Mouse (Mus musculus) stomach, embryonic 16.5 days (tissue): Measurements from ENCODE around the gene Cep70. TPM values are rescaled to one million over a fixed set of nuclear protein-coding genes. Genes with fewer than 3 reads are reported as not detected.

Source experiments
- ATAC-seq: fragments of 200-750 bp; cut with Nextera tagmentation; 2 replicates; pipeline ENCODE4 v1.8.0; 2017; ENCODE audit warnings: moderate number of reproducible peaks, moderate TSS enrichment; ENCODE audit not compliant: insufficient read depth, low FRiP score
- H3K27ac ChIP-seq: fragments of 300-500 bp; sonication (generic); 2 replicates; pipeline ENCODE4 v1.5.1; 2014; ENCODE audit warnings: low read length
- H3K27me3 ChIP-seq: fragments of 300-500 bp; sonication (generic); 2 replicates; pipeline ENCODE4 v1.6.1; 2014; ENCODE audit warnings: low read length, control low read depth, mixed read lengths; ENCODE audit not compliant: control insufficient read depth, insufficient read depth
- H3K36me3 ChIP-seq: fragments of 300-500 bp; sonication (generic); 2 replicates; pipeline ENCODE4 v1.6.1; 2014; ENCODE audit warnings: low read length; ENCODE audit not compliant: control insufficient read depth, insufficient read depth
- H3K4me1 ChIP-seq: fragments of 300-500 bp; sonication (generic); 2 replicates; pipeline ENCODE4 v1.6.1; 2014; ENCODE audit warnings: low read length, control low read depth, mixed read lengths; ENCODE audit not compliant: control insufficient read depth, insufficient read depth
- H3K4me2 ChIP-seq: fragments of 300-500 bp; sonication (generic); 2 replicates; pipeline ENCODE4 v1.6.1; 2014; ENCODE audit warnings: low read depth, low read length, mixed read lengths
- H3K4me3 ChIP-seq: fragments of 300-500 bp; sonication (generic); replicated peaks from 2 replicates; pipeline ENCODE4 v1.5.1; 2014; ENCODE audit warnings: mild to moderate bottlenecking, low read length
- H3K9ac ChIP-seq: fragments of 300-500 bp; sonication (generic); 2 replicates; pipeline ENCODE4 v1.6.1; 2014; ENCODE audit warnings: low read length
- H3K9me3 ChIP-seq: fragments of 300-500 bp; sonication (generic); replicated peaks from 2 replicates; pipeline ENCODE4 v1.6.1; 2016; ENCODE audit warnings: low read length, control low read depth; ENCODE audit not compliant: control insufficient read depth
- WGBS: fragments of 180-500 bp; shearing (Covaris S2); extraction: QIAGEN DNeasy Blood & Tissue Kit; methylation state at CpG from one replicate; pipeline ENCODE4 v1.1.7; 2014; 5-methylcytosine and 5-hydroxymethylcytosine counted together
- polyA plus RNA-seq: library from polyadenylated mRNA; unstranded; fragments of >200 nt; fragmentation: Nextera tagmentation; extraction: Ambion mirVana; gene quantifications from 2 replicates; pipeline ENCODE4 v1.2.1, GENCODE M21; 2015

The Cep70 gene
- polyA plus RNA-seq = 23.9 and 29.3 TPM in 2 replicates

GRCm38 (mm10) chr9:99243190-99243894 lies at the start of gene Cep70:
TSS of gene Cep70 (plus strand) at chr9:99243367.
- under 1% methylated on average over 65 of the region's 66 CpGs for WGBS
- Histone ChIP-seq H3K4me3 (peak within 1 kb of the TSS; percentile 92), H3K4me2 (peak within 1 kb of the TSS; percentile 81), H3K9me3 (no peaks in the 10 kb centered on the region), H3K27me3 (no peaks in the 10 kb centered on the region), H3K4me1 (peaks cover 10% of the 10 kb centered on the region; the same call in 1 of the 2 replicates), H3K27ac (peak within 1 kb of the TSS; percentile 74), H3K9ac (peak within 1 kb of the TSS; percentile 84), H3K36me3 (0 out of 2 replicates have a peak, but pooled peaks cover 3% of the 10 kb centered on the region)
- peak; percentile 98 for ATAC-seq

- Histone ChIP-seq H3K9me3 (no peaks in the 10 kb centered on the region), H3K4me2 (no peak overlapping the region), H3K4me1 (no peaks in the 10 kb centered on the region), H3K4me3 (no peak overlapping the region), H3K36me3 (no peaks in the 10 kb centered on the region), H3K27me3 (no peaks in the 10 kb centered on the region), H3K9ac (no peak overlapping the region), H3K27ac (no peak overlapping the region)
- no peak for ATAC-seq
- 53% methylated on average over 2 of the region's 2 CpGs for whole genome bisulfite sequencing
Measured at GRCm38 (mm10) chr9:99212643-99213042, 30.5 kb upstream of the Cep70 start.

GRCm38 (mm10) chr9:99216182-99216581 lies 27.0 kb upstream of the Cep70 start:
- Histone ChIP-seq H3K9me3 (no peaks in the 10 kb centered on the region), H3K9ac (no peak overlapping the region), H3K36me3 (no peaks in the 10 kb centered on the region), H3K4me3 (no peak overlapping the region), H3K27ac (no peak overlapping the region), H3K4me1 (no peaks in the 10 kb centered on the region), H3K4me2 (no peak overlapping the region), H3K27me3 (no peaks in the 10 kb centered on the region)
- WGBS = 56% methylated on average over 2 of the region's 2 CpGs
- no peak for ATAC-seq

DNA sequence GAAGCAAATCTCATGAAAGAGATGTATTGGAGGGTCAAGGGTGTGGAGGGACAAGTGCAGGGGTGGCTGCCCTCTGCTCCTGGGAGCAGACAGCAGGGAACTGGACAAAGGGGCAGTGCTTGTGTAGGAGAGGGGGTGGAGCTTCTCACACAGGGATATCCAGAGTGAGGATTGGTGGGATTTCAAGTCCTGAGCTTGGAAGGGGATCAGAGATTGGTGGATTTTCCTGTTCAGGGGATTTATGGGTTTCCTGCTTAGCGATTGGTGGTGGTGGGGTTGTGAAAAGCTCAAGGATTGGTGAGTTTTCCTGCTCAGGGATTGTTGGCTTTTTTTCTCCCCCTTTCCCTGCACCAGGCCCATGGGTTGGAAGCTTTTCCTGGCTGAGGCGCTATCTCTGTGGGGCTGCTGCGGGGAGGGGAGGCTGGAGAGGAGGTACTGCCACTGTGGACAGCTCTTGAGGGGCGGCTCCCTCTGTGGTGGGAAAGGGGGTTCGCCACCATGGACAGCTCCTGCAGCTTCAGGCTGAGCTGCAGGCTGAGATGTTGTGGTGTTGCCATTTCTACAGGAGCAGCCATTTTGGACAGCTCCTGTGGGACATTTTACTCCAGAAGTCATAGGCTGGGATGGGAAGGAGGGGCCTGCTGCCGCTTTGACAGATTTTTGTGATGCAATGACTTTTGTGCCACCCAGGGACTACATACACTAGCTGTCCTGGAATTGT lies 25.0 kb upstream of the Cep70 start:
- ATAC-seq = 0 out of 2 replicates have a peak, but pooled peaks have one; percentile 47
- H3K36me3 ChIP-seq = no peaks in the 10 kb centered on the region
- WGBS = 14% methylated on average over 5 of the region's 6 CpGs

DNA sequence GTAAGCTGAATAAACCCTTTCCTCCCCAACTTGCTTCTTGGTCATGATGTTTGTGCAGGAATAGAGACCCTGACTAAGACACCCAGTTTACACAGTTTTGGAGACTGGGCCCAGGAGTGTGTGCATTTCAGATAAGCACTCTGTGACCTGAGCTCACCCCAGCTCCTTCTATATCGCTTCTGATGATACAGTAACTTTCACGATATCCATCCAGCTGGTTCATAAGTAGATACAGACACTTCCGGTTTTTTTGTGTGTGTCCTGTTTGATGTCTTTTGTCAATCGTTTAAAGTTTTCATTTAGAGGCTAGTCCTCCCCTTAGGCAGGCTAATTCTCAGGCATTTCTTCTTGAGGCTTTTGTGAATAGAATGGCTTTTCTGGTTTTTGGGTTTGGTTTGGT lies 21.5 kb upstream of the Cep70 start:
- Histone ChIP-seq H3K27ac (no peak overlapping the region), H3K4me1 (no peaks in the 10 kb centered on the region), H3K9me3 (no peaks in the 10 kb centered on the region), H3K9ac (no peak overlapping the region), H3K4me2 (no peak overlapping the region), H3K36me3 (no peaks in the 10 kb centered on the region), H3K27me3 (no peaks in the 10 kb centered on the region), H3K4me3 (no peak overlapping the region)
- no peak for ATAC-seq
- WGBS = 81% methylated on average over 4 of the region's 4 CpGs

More for the DNA sequence above, 25.0 kb upstream of the Cep70 start:
- no peak overlapping the region for H3K4me2 ChIP-seq
- no peaks in the 10 kb centered on the region for H3K4me1 ChIP-seq
- H3K9ac ChIP-seq = no peak overlapping the region
- H3K27ac ChIP-seq = no peak overlapping the region
- no peak overlapping the region for H3K4me3 ChIP-seq
- no peaks in the 10 kb centered on the region for H3K27me3 ChIP-seq
- no peaks in the 10 kb centered on the region for H3K9me3 ChIP-seq

- Histone ChIP-seq H3K4me2 (no peak overlapping the region), H3K36me3 (no peaks in the 10 kb centered on the region), H3K27ac (no peak overlapping the region), H3K9ac (no peak overlapping the region), H3K4me1 (no peaks in the 10 kb centered on the region), H3K4me3 (no peak overlapping the region), H3K9me3 (no peaks in the 10 kb centered on the region), H3K27me3 (no peaks in the 10 kb centered on the region)
- WGBS = 58% methylated on average over 3 of the region's 3 CpGs
- no peak for ATAC-seq
Measured at GRCm38 (mm10) chr9:99224583-99224982, 18.6 kb upstream of the Cep70 start.

DNA sequence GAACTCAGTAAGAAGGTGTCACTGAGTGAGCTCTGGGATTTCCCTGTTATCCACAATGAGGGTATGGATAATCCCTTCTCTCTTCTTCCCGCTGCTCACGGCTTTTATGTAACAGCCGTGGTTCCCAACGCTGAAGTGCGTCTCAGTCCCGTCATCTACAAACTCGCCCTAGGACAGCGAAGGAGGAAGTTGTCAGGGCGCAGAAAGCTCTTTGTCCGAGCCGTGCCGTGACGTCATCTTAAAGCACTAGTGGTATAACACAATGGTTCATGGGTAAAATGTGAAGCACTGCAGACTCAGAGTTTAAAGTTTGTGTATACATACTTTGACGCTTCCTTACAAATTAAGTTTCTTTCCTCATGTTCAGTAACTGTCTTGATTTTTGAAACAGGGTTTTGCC lies 13.7 kb upstream of the Cep70 start:
- no peak for ATAC-seq
- Histone ChIP-seq H3K4me2 (no peak overlapping the region), H3K9me3 (no peaks in the 10 kb centered on the region), H3K27ac (no peak overlapping the region), H3K4me3 (no peak overlapping the region), H3K27me3 (no peaks in the 10 kb centered on the region), H3K36me3 (no peaks in the 10 kb centered on the region), H3K9ac (no peak overlapping the region), H3K4me1 (no peaks in the 10 kb centered on the region)
- WGBS = 82% methylated on average over 14 of the region's 14 CpGs

- Histone ChIP-seq H3K36me3 (no peaks in the 10 kb centered on the region), H3K9ac (no peak within 1 kb of the TSS), H3K4me3 (no peak within 1 kb of the TSS), H3K4me2 (no peak within 1 kb of the TSS), H3K27ac (no peak within 1 kb of the TSS), H3K9me3 (no peaks in the 10 kb centered on the region), H3K4me1 (no peaks in the 10 kb centered on the region), H3K27me3 (no peaks in the 10 kb centered on the region)
- ATAC-seq = no peak
- WGBS = 87% methylated on average over 14 of the region's 14 CpGs
Measured at GRCm38 (mm10) chr9:99237139-99237538, 6.0 kb upstream of the Cep70 start, which contains the start of gene Faiml. TSS of gene Faiml (minus strand) at chr9:99237239.

DNA sequence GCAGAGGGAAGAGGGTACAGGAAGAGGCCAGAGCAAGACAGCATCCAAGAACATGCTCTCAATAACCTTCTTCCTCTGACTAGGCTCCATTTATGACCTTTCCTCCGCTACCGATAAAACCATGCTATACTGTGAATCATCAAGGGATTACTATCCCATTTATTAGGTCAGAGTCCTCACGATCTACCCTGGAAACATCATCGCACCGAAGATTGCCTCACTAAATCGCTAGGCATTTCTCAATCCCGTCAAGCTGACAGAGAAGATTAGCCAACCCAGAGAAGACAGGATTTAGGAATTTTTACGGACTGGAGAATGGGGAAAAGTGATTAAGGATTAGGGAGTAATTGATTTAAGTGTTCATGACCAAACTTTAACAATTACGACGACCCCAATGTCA lies 4.9 kb upstream of the Cep70 start:
- Histone ChIP-seq H3K27ac (no peak overlapping the region), H3K4me1 (peaks cover 7% of the 10 kb centered on the region; the same call in 1 of the 2 replicates), H3K27me3 (no peaks in the 10 kb centered on the region), H3K9ac (no peak overlapping the region), H3K36me3 (no peaks in the 10 kb centered on the region), H3K9me3 (no peaks in the 10 kb centered on the region), H3K4me3 (no peak overlapping the region), H3K4me2 (no peak overlapping the region)
- no peak for ATAC-seq
- WGBS = 72% methylated on average over 10 of the region's 10 CpGs
